Mouse (Mus musculus) neural tube, embryonic 15.5 days (tissue): ENCODE data around the gene Kri1. TPM values are rescaled to one million over a fixed set of nuclear protein-coding genes. Genes with fewer than 3 reads are reported as not detected.

ENCODE experiments used
- ATAC-seq: fragments of 200-750 bp; cut with Nextera tagmentation; 2 replicates; pipeline ENCODE4 v1.8.0; 2017; ENCODE audit warnings: mild to moderate bottlenecking, moderate TSS enrichment, moderate library complexity; ENCODE audit not compliant: low FRiP score
- H3K27ac ChIP-seq: fragments of 300-500 bp; sonication (generic); replicated peaks from 2 replicates; pipeline ENCODE4 v1.5.1; 2015; ENCODE audit warnings: mild to moderate bottlenecking, inconsistent platforms
- H3K27me3 ChIP-seq: fragments of 300-500 bp; sonication (generic); replicated peaks from 2 replicates; pipeline ENCODE4 v1.6.1; 2015; ENCODE audit warnings: inconsistent platforms
- H3K36me3 ChIP-seq: fragments of 300-500 bp; sonication (generic); 2 replicates; pipeline ENCODE4 v1.6.1; 2015; ENCODE audit warnings: inconsistent platforms
- H3K4me1 ChIP-seq: fragments of 300-500 bp; sonication (generic); 2 replicates; pipeline ENCODE4 v1.6.1; 2015; ENCODE audit warnings: inconsistent platforms
- H3K4me2 ChIP-seq: fragments of 300-500 bp; sonication (generic); 2 replicates; pipeline ENCODE4 v1.6.1; 2015; ENCODE audit warnings: inconsistent platforms, mild to moderate bottlenecking, moderate library complexity
- H3K4me3 ChIP-seq: fragments of 300-500 bp; sonication (generic); replicated peaks from 2 replicates; pipeline ENCODE4 v1.5.1; 2015; ENCODE audit warnings: mild to moderate bottlenecking, inconsistent platforms
- H3K9ac ChIP-seq: fragments of 300-500 bp; sonication (generic); replicated peaks from 2 replicates; pipeline ENCODE4 v1.6.1; 2015; ENCODE audit warnings: mild to moderate bottlenecking, inconsistent platforms
- H3K9me3 ChIP-seq: fragments of 300-500 bp; sonication (generic); replicated peaks from 2 replicates; pipeline ENCODE4 v1.6.1; 2016; ENCODE audit warnings: inconsistent platforms
- WGBS: fragments of 180-500 bp; shearing (Covaris S2); methylation state at CpG from one replicate; pipeline ENCODE4 v1.1.7; 2015; ENCODE audit warnings: mixed read lengths; 5-methylcytosine and 5-hydroxymethylcytosine counted together
- polyA plus RNA-seq: library from polyadenylated mRNA; unstranded; fragments of >200 nt; fragmentation: Nextera tagmentation; extraction: Ambion mirVana; gene quantifications from 2 replicates; pipeline ENCODE4 v1.2.1, GENCODE M21; 2015

Kri1 gene
- polyA plus RNA-seq, 1 experiment from 2014 or later, result 18.7 TPM

DNA sequence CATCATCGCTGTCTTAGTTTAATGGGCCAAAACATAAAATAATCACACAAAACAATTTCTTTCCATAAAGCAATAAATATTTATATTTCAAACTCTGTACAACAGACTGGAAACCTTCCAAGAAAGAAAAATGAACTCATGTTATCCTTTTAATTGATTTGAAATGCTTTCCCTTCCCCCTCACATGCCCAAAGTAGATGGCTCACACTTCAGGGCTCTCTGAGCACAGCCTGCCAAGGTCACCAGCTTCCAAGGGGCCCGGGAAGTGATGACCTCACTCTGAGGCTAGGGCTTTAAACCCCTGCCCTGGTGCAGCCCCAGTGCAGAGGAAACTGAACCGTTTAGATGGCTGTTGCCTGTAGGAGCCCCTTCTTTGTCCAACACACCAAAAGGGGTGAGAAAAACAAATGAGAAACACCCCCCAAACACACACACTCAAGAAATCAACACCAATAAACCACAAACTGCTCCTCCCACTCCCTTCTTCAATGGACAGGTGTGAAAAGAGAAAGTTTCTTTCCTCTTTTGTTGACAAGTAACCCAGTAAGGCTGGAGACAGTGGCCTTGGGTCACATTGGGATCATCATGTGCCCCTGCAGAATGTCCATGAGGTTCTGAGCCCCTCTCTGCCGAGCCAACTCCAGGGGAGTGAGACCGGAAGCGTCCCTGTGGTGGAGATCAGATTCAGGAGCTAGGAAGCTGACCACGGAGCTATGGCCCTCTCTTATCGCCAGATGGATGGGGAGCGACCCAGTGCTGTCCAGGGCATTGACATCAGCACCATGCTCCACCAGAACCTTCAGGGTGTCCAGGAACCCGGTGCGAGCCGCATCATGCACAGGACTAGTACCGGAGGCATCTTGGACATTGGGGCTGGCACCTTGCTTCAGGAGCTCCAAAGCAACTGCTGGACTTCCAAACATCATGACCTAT lies 901 bp upstream of the Kri1 start:
- Histone ChIP-seq H3K27me3 (no peaks in the 10 kb centered on the region), H3K9me3 (no peaks in the 10 kb centered on the region), H3K27ac (peak overlapping the region; percentile 91), H3K4me1 (peaks cover 47% of the 10 kb centered on the region), H3K4me3 (peak overlapping the region; percentile 76), H3K36me3 (peaks cover 19% of the 10 kb centered on the region), H3K9ac (peak overlapping the region; percentile 67; the same call in 1 of the 2 replicates), H3K4me2 (peak overlapping the region; percentile 79)
- no peak for ATAC-seq
- 75% methylated on average over 13 of the region's 13 CpGs for WGBS

DNA sequence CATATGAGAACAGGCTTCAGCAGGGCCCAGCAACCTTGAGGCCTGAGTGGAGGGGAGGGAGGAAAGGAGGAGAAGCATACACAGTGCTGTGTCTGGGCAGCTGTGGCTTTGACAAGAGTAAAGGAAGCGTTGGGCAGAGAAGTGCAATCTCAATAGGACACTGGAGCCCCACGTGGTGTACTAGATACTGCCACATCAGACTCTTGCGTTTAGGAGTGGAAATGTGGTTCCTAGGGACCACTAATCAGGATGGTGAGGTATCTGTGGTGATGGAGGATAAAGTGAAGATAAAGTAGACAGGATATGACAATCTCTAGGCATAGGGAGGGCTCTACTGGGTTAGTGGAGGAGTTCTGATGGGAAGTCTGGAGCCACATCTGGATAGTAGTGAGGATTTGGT lies 1.0 kb downstream of the Kri1 start:
- WGBS, result 65% methylated on average over 3 of the region's 3 CpGs
- Histone ChIP-seq H3K9me3 (no peaks in the 10 kb centered on the region), H3K9ac (peak overlapping the region; percentile 67), H3K36me3 (peaks cover 30% of the 10 kb centered on the region), H3K4me1 (peaks cover 45% of the 10 kb centered on the region), H3K27me3 (no peaks in the 10 kb centered on the region), H3K27ac (peak overlapping the region; percentile 91), H3K4me3 (peak overlapping the region; percentile 76), H3K4me2 (peak overlapping the region; percentile 79)
- no peak for ATAC-seq

DNA sequence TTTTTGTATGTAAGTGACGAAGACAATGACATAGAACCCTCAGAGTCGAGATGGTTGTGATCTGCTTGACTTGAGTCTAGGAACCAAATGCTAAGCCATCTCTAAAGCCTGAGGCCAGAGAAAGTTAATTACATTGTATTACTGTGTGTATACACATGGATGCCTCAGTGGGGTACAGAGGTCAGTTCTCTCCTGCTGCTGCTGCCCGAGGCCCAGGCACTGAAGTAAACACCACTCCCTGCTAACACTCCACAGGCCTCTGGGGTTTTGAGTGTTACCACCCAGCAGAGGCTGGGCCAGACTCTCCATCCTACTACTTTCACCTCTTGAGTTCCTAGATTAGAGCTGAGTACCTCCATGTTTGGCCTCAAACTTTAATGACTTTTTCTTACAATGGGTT lies 3.8 kb downstream of the Kri1 start:
- no peaks in the 10 kb centered on the region for H3K9me3 ChIP-seq
- H3K4me3 ChIP-seq, result no peak overlapping the region
- H3K27ac ChIP-seq, result no peak overlapping the region
- ATAC-seq, result no peak
- no peak overlapping the region for H3K4me2 ChIP-seq
- H3K36me3 ChIP-seq, result peaks cover 53% of the 10 kb centered on the region
- H3K9ac ChIP-seq, result no peak overlapping the region
- H3K27me3 ChIP-seq, result no peaks in the 10 kb centered on the region
- WGBS, result 88% methylated on average over 3 of the region's 3 CpGs
- peaks cover 28% of the 10 kb centered on the region for H3K4me1 ChIP-seq

DNA sequence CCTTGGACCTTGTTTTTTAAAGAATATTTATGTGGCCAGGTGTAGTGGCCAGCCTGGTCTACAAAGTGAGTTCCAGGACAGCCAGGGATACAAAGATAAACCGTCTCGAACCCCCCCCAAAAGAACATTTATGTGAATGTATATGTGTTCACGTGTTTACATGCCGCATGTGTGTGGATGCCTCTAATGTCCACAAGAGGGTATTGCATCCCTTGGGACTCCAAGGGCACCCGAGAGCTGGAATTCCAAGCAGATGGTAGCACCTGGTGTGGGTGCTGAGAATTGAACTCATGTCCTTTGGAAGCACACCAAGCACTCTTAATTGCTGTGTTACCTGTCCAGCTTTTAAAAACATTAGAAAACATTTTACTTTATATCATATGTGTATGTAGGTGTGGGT lies 4.2 kb downstream of the Kri1 start:
- ATAC-seq, result no peak
- no peaks in the 10 kb centered on the region for H3K27me3 ChIP-seq
- H3K9me3 ChIP-seq, result no peaks in the 10 kb centered on the region
- 88% methylated on average over 5 of the region's 5 CpGs for WGBS
- H3K4me3 ChIP-seq, result no peak overlapping the region
- H3K4me1 ChIP-seq, result peaks cover 24% of the 10 kb centered on the region
- H3K36me3 ChIP-seq, result peaks cover 57% of the 10 kb centered on the region
- H3K27ac ChIP-seq, result no peak overlapping the region
- no peak overlapping the region for H3K4me2 ChIP-seq
- H3K9ac ChIP-seq, result no peak overlapping the region

DNA sequence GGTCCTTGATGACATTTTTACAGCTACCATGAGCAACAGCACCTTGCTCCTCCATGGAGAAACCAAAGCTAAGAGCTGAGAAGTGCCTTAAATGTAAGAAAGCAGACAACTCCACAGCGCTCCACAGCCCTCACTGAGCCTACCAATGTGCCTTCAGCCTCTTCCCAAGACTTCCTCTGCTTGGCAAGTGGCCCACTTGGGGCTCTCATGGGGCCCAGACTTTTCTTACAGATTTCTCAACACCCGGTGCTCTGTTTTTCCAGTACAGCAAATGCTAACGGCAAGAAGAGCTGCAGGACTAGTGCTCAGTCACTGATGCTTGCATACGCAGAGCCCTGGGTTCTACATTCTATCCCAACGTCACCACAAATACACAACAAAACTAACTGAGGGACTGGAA lies 10.0 kb downstream of the Kri1 start:
- H3K4me3 ChIP-seq, result no peak overlapping the region
- no peak overlapping the region for H3K4me2 ChIP-seq
- no peak overlapping the region for H3K27ac ChIP-seq
- no peak overlapping the region for H3K9ac ChIP-seq
- WGBS, result 90% methylated on average over 5 of the region's 5 CpGs
- no peaks in the 10 kb centered on the region for H3K4me1 ChIP-seq
- H3K9me3 ChIP-seq, result no peaks in the 10 kb centered on the region
- ATAC-seq, result no peak
- peaks cover 90% of the 10 kb centered on the region for H3K36me3 ChIP-seq
- no peaks in the 10 kb centered on the region for H3K27me3 ChIP-seq

DNA sequence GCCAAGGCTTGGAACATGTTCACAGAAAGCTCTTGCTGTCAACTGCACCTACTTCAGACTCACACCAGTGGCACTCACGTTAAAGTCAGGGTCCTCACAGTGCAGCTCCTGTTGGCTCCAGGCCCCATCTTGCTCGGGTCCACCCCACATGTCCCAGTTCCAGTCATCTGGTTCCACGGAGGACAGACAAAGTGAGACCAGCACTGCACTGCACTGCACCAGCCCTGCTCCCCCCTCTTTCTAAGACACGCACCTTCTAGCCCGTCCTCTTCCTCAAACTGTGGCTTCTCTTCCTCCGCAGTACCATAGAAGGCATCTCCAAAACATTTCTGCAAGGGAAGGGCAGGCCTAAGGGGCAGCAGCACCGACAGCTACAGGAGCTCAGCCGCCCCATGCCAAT lies 11.5 kb downstream of the Kri1 start:
- no peak overlapping the region for H3K27ac ChIP-seq
- H3K9me3 ChIP-seq, result no peaks in the 10 kb centered on the region
- H3K4me1 ChIP-seq, result no peaks in the 10 kb centered on the region
- H3K9ac ChIP-seq, result no peak overlapping the region
- no peak overlapping the region for H3K4me3 ChIP-seq
- H3K4me2 ChIP-seq, result no peak overlapping the region
- 92% methylated on average over 8 of the region's 8 CpGs for WGBS
- H3K36me3 ChIP-seq, result peaks cover 92% of the 10 kb centered on the region
- no peak for ATAC-seq
- H3K27me3 ChIP-seq, result no peaks in the 10 kb centered on the region

DNA sequence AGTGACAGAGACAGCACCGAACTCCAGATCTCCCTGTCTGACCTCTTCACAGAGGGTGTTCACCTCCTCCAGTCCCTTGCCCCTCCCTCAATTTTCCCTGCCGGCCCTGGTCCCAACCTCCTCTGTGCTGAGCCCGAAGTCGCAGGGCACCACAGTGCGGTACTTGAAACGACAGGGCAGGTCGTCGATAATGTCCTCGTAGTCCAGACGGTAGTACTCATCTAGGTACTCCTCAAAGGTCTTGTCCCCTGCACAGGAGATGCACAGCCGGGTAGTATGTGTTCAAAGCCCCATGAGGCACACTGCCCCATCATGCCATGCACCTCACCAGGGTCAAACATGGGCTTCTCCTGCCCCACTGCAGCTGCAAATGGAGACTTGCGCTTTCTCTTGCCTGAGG lies 12.0 kb downstream of the Kri1 start:
- no peaks in the 10 kb centered on the region for H3K9me3 ChIP-seq
- no peak for ATAC-seq
- WGBS, result 89% methylated on average over 12 of the region's 12 CpGs

DNA sequence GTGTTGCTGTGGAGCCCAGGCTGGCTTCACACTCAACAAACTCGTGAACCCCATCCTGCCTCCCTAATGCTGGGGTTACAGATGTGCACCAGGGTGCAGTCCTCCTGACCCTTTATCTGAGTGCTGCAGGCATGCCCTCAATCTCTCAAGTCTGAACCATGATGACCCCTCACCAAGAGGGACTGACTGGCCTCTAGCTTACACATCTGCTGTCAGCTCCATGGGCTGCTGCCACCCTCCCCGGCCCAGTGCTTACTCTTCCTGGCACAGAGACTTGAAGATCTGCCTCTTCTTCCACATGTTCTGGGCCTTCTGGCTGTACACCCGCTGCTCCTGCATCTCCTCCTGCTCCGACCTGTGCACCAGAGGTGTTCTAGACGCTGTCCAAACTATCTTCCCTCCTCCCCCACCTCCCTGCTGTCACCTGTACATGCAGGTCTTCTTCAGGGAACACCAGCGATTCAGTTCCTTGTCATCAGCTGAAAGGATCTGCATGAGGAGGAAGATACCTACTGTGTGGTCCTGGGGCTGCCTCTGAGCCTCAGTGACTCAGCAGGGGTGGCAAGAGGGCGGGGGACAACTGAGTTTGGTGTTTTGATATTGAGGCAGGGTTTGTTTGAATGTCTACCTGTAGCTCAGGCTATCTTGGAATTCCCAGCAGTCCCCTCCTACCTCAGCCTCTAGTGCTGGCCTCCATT lies 12.6 kb downstream of the Kri1 start:
- Histone ChIP-seq H3K36me3 (peaks cover 97% of the 10 kb centered on the region), H3K9me3 (no peaks in the 10 kb centered on the region), H3K4me3 (no peak overlapping the region), H3K4me1 (no peaks in the 10 kb centered on the region), H3K27ac (no peak overlapping the region), H3K27me3 (no peaks in the 10 kb centered on the region), H3K4me2 (no peak overlapping the region), H3K9ac (no peak overlapping the region)
- WGBS, result 92% methylated on average over 7 of the region's 7 CpGs
- ATAC-seq, result no peak

More for the DNA sequence above, 12.0 kb downstream of the Kri1 start:
- H3K27ac ChIP-seq, result no peak overlapping the region
- H3K4me2 ChIP-seq, result no peak overlapping the region
- peaks cover 92% of the 10 kb centered on the region for H3K36me3 ChIP-seq
- H3K27me3 ChIP-seq, result no peaks in the 10 kb centered on the region
- no peaks in the 10 kb centered on the region for H3K4me1 ChIP-seq
- no peak overlapping the region for H3K9ac ChIP-seq
- no peak overlapping the region for H3K4me3 ChIP-seq

DNA sequence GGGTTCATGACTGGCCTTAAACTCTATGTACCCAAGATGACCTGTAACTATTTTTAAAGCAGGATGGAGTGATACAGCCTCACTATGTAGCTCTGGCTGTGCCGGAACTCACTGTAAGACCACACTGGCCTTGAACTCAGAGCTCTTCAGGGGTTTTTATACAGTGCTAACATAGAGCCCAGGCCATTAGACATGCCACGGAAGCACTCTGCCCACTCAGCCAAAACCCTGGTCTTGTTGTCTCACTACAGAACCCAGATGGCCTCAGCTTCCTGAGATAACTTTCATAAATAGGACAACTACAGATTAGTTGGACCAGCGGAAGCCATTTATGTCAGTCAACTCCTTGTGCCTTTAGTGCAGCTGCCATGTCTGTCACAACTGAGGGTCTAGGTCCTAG lies 13.4 kb downstream of the Kri1 start:
- 91% methylated on average over 3 of the region's 3 CpGs for WGBS
- Histone ChIP-seq H3K9me3 (no peaks in the 10 kb centered on the region), H3K36me3 (peaks cover 95% of the 10 kb centered on the region), H3K4me3 (no peak overlapping the region), H3K4me1 (no peaks in the 10 kb centered on the region), H3K27me3 (no peaks in the 10 kb centered on the region), H3K4me2 (no peak overlapping the region), H3K27ac (no peak overlapping the region), H3K9ac (no peak overlapping the region)
- ATAC-seq, result no peak

DNA sequence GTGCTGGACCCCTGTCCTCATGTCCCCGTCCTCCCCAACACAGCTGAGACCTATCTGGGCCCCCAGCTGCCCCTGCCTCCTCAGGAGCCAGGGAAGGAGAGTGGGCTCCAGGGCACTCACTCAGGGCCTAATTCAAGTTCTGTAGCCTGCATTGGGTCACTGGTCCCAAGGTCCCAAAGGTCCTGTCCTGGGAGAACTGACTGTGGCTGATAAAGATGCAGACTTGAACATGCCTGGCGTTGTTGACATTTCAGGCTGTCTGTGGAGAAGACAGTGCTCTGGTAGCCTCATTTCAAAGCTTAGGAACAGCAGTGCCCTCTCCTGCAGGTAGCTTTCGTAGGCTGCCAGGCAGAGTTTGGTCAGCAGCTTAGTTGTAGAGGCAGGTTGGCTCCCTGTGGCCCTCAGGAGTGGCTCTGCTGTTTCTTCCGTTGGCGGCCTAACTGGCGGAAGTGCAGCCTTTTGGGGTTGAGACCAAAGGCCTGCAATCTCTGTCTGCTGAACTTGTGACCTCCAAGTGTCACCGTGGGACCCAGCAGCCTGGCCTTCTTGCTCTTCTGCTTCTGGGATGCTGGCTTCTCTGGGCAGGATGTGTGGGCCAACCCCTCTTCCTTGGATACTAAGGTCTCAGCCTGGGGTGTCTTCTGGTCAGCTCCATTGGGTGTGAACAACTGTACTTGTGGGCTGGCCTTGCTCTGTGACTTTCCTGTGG lies 14.1 kb downstream of the Kri1 start:
- Histone ChIP-seq H3K4me3 (no peak overlapping the region), H3K9me3 (no peaks in the 10 kb centered on the region), H3K27me3 (no peaks in the 10 kb centered on the region), H3K36me3 (peaks cover 95% of the 10 kb centered on the region), H3K27ac (no peak overlapping the region), H3K9ac (no peak overlapping the region), H3K4me2 (no peak overlapping the region), H3K4me1 (no peaks in the 10 kb centered on the region)
- 86% methylated on average over 7 of the region's 7 CpGs for WGBS
- no peak for ATAC-seq

DNA sequence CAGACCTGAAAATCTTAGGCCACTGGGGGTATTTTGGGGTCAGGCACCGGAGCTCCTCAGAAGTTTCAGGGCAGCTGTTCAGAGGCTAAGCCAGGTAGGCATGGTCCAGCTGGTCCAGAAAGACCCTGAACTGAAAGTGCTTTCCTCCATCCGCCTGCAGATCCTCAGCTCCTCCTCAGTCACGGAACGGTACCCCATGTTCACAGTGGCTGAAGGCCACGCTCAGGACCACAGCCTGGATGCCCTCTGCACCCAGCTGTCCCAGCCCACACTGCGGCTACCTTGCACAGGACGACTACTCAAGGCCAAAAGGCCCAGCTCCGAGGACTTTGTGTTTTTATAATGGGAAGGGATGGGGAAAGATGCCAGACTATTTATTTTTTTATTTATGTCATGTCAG lies 14.7 kb downstream of the Kri1 start:
- Histone ChIP-seq H3K27me3 (no peaks in the 10 kb centered on the region), H3K4me1 (no peaks in the 10 kb centered on the region), H3K4me2 (no peak overlapping the region), H3K9ac (no peak overlapping the region), H3K4me3 (no peak overlapping the region), H3K27ac (no peak overlapping the region), H3K36me3 (peaks cover 96% of the 10 kb centered on the region), H3K9me3 (no peaks in the 10 kb centered on the region)
- WGBS, result 86% methylated on average over 8 of the region's 8 CpGs
- ATAC-seq, result no peak
